Mouse (Mus musculus): ENCODE data around the gene Hnrnpd. TPM values are rescaled to one million over a fixed set of nuclear protein-coding genes. Genes with fewer than 3 reads are reported as not detected.

Hnrnpd gene
- polyA plus RNA-seq, 1 experiment: 10.5 TPM

GRCm38 (mm10) chr5:99959960-99960359, 18.8 kb downstream of the Hnrnpd start:
- no peak for DNase-seq (ENCODE audit: low read depth)

- DNase-seq (ENCODE audit: low read depth): no peak
Observed at GRCm38 (mm10) chr5:99959236-99959936, 19.4 kb downstream of the Hnrnpd start.

- no peak for DNase-seq (ENCODE audit: low read depth)
Observed at GRCm38 (mm10) chr5:99958666-99959065, 20.1 kb downstream of the Hnrnpd start.

GRCm38 (mm10) chr5:99953883-99954282, 24.9 kb downstream of the Hnrnpd start:
- no peak for DNase-seq (ENCODE audit: low read depth)

- DNase-seq (ENCODE audit: low read depth): no peak
Observed at GRCm38 (mm10) chr5:99952513-99952912, 26.2 kb downstream of the Hnrnpd start.

GRCm38 (mm10) chr5:99941776-99942502, 36.8 kb downstream of the Hnrnpd start:
- no peak for DNase-seq (ENCODE audit: low read depth)

- no peak for DNase-seq (ENCODE audit: low read depth)
Observed at GRCm38 (mm10) chr5:99941273-99941672, 37.5 kb downstream of the Hnrnpd start.

- no peak for DNase-seq (ENCODE audit: low read depth)
Observed at GRCm38 (mm10) chr5:99939440-99939839, 39.3 kb downstream of the Hnrnpd start.

- DNase-seq (ENCODE audit: low read depth): no peak
Observed at GRCm38 (mm10) chr5:99931910-99932309, 46.8 kb downstream of the Hnrnpd start.

- no peak for DNase-seq (ENCODE audit: low read depth)
Observed at GRCm38 (mm10) chr5:99927951-99928350, 50.8 kb downstream of the Hnrnpd start.

GRCm38 (mm10) chr5:99922033-99922432, 56.7 kb downstream of the Hnrnpd start:
- no peak for DNase-seq (ENCODE audit: low read depth)

- DNase-seq (ENCODE audit: low read depth): no peak
Observed at GRCm38 (mm10) chr5:99915494-99915893, 63.2 kb downstream of the Hnrnpd start.

- peak; percentile 47 for DNase-seq (ENCODE audit: low read depth)
Observed at GRCm38 (mm10) chr5:99906181-99906956, 72.4 kb downstream of the Hnrnpd start, which contains the start of gene Vamp9. TSS of gene Vamp9 (plus strand) at chr5:99906254.

Other genes with a start within 250 kb of the Hnrnpd start
- 9.9 and 14.7 TPM in 2 replicates for gene Rasgef1b, start 249.9 kb downstream of the Hnrnpd start, polyA plus RNA-seq (2012; rRNA removed)
- 0.51 and 0.53 TPM in 2 replicates for gene Vamp9, start 72.7 kb downstream of the Hnrnpd start, polyA plus RNA-seq (2012; rRNA removed)
- 6.3 and 8.2 TPM in 2 replicates for gene 4930524J08Rik, start 123 bp upstream of the Hnrnpd start, polyA plus RNA-seq (2012; rRNA removed)
- 60.0 and 67.0 TPM in 2 replicates for gene Hnrnpdl, start 60.7 kb upstream of the Hnrnpd start, polyA plus RNA-seq (2012; rRNA removed)
- 35.1 and 43.3 TPM in 2 replicates for gene Enoph1, start 61.0 kb upstream of the Hnrnpd start, polyA plus RNA-seq (2012; rRNA removed)
- gene Tmem150c, start 180.9 kb upstream of the Hnrnpd start, polyA plus RNA-seq (2012; rRNA removed): 103 and 164 TPM in 2 replicates

All from gonadal fat pad, adult 2 months (tissue).